Mouse (Mus musculus) C2C12 (cell line): ENCODE data around the gene Fam78b. TPM values are rescaled to one million over a fixed set of nuclear protein-coding genes. Genes with fewer than 3 reads are reported as not detected.

Experiments used
- H3K27me3 ChIP-seq: one replicate; pipeline ENCODE4 v1.6.1; 2011; ENCODE audit not compliant: control insufficient read depth, insufficient read depth, insufficient read length
- H3K36me3 ChIP-seq: one replicate; pipeline ENCODE4 v1.6.1; 2011; ENCODE audit not compliant: control insufficient read depth, insufficient read depth
- H3K4me3 ChIP-seq: one replicate; pipeline ENCODE4 v1.5.1; 2011; ENCODE audit warnings: mild to moderate bottlenecking, control low read depth; ENCODE audit not compliant: poor library complexity, insufficient read depth, severe bottlenecking
- H3K79me2 ChIP-seq: one replicate; pipeline ENCODE4 v1.6.1; 2011; ENCODE audit not compliant: control insufficient read depth, insufficient read depth
- H3K79me3 ChIP-seq: one replicate; pipeline ENCODE4 v1.6.1; 2011; ENCODE audit warnings: low read depth, control low read depth
- H3ac ChIP-seq: one replicate; pipeline ENCODE3; 2011; ENCODE audit warnings: low read depth; ENCODE audit not compliant: control insufficient read depth, insufficient read length
- CEBPB ChIP-seq: IDR thresholded peaks from one replicate; pipeline ENCODE4 v1.6.1; 2011; ENCODE audit warnings: low read depth, mild to moderate bottlenecking, control low read depth, moderate library complexity
- CTCF ChIP-seq: IDR thresholded peaks from one replicate; pipeline ENCODE4 v1.5.1; 2011; ENCODE audit not compliant: control insufficient read depth, insufficient read depth, insufficient read length
- FOSL1 ChIP-seq: IDR thresholded peaks from one replicate; pipeline ENCODE4 v1.8.0; 2011; ENCODE audit warnings: mild to moderate bottlenecking, low read length; ENCODE audit not compliant: poor library complexity, insufficient read depth, severe bottlenecking
- MAX ChIP-seq: IDR thresholded peaks from one replicate; pipeline ENCODE4 v1.6.1; 2011; ENCODE audit warnings: mild to moderate bottlenecking, control low read depth
- MYOD1 ChIP-seq: IDR thresholded peaks from one replicate; pipeline ENCODE4 v1.6.1; 2011; ENCODE audit warnings: low read depth; ENCODE audit not compliant: control insufficient read depth, insufficient read length
- MYOG ChIP-seq: IDR thresholded peaks from one replicate; pipeline ENCODE4 v1.6.1; 2011; ENCODE audit not compliant: control insufficient read depth, insufficient read length; ENCODE audit errors: extremely low read depth
- USF1 ChIP-seq: IDR thresholded peaks from one replicate; pipeline ENCODE4 v1.6.1; 2011; ENCODE audit warnings: low read depth, mild to moderate bottlenecking, control low read depth, moderate library complexity
- polyA plus RNA-seq: library from polyadenylated mRNA; unstranded; fragments of >200 nt; fragmentation: generic; extraction: Trizol; gene quantifications from one replicate; pipeline ENCODE4 v1.2.1, GENCODE M21; 2012; ENCODE audit warnings: missing spikeins

Gene Fam78b
- polyA plus RNA-seq, 1 experiment = 5.2 TPM

- Histone ChIP-seq H3K4me3 (no peak overlapping the region), H3ac (no peak overlapping the region), H3K79me2 (no peaks in the 10 kb centered on the region), H3K79me3 (no peaks in the 10 kb centered on the region), H3K27me3 (no peaks in the 10 kb centered on the region), H3K36me3 (no peaks in the 10 kb centered on the region)
- TF ChIP-seq MAX (no peak), MYOG (no peak)
These were observed 33.2 kb downstream of the Fam78b start for GRCm38 (mm10) chr1:167034435-167034834.

GRCm38 (mm10) chr1:167042558-167042957 is 41.3 kb downstream of the Fam78b start:
- Histone ChIP-seq H3K27me3 (no peaks in the 10 kb centered on the region), H3K79me3 (no peaks in the 10 kb centered on the region), H3K79me2 (no peaks in the 10 kb centered on the region), H3ac (no peak overlapping the region), H3K36me3 (no peaks in the 10 kb centered on the region), H3K4me3 (no peak overlapping the region)
- TF ChIP-seq CEBPB (no peak), USF1 (no peak), CTCF (no peak), FOSL1 (no peak), MAX (no peak), MYOD1 (no peak), MYOG (no peak)

GRCm38 (mm10) chr1:167046169-167046927 is 45.1 kb downstream of the Fam78b start:
- Histone ChIP-seq H3K79me3 (no peaks in the 10 kb centered on the region), H3ac (no peak overlapping the region), H3K36me3 (no peaks in the 10 kb centered on the region), H3K79me2 (no peaks in the 10 kb centered on the region), H3K4me3 (no peak overlapping the region), H3K27me3 (no peaks in the 10 kb centered on the region)
- no peak for TF ChIP-seq MYOG
- TF ChIP-seq CTCF = no peak
- no peak for TF ChIP-seq MYOD1
- no peak for TF ChIP-seq CEBPB
- no peak for TF ChIP-seq FOSL1

GRCm38 (mm10) chr1:167050859-167051258 is 49.6 kb downstream of the Fam78b start:
- H3K36me3 ChIP-seq = no peaks in the 10 kb centered on the region
- H3ac ChIP-seq = no peak overlapping the region
- no peak overlapping the region for H3K4me3 ChIP-seq
- no peaks in the 10 kb centered on the region for H3K27me3 ChIP-seq
- no peaks in the 10 kb centered on the region for H3K79me2 ChIP-seq
- H3K79me3 ChIP-seq = no peaks in the 10 kb centered on the region
- TF ChIP-seq MYOD1 (no peak), MAX (no peak), FOSL1 (no peak), USF1 (no peak), CTCF (no peak), CEBPB (no peak), MYOG (no peak)

- no peak overlapping the region for H3ac ChIP-seq
- TF ChIP-seq MAX = no peak
- no peak for TF ChIP-seq FOSL1
- no peak for TF ChIP-seq CTCF
- TF ChIP-seq MYOD1 = no peak
- TF ChIP-seq CEBPB = no peak
- no peak for TF ChIP-seq MYOG
- no peak for TF ChIP-seq USF1
- no peak overlapping the region for H3K4me3 ChIP-seq
- H3K27me3 ChIP-seq = no peaks in the 10 kb centered on the region
- no peaks in the 10 kb centered on the region for H3K36me3 ChIP-seq
- no peaks in the 10 kb centered on the region for H3K79me2 ChIP-seq
- H3K79me3 ChIP-seq = no peaks in the 10 kb centered on the region
These were observed 52.8 kb downstream of the Fam78b start for GRCm38 (mm10) chr1:167054029-167054428.

GRCm38 (mm10) chr1:167057543-167057942 is 56.3 kb downstream of the Fam78b start:
- H3K79me3 ChIP-seq = no peaks in the 10 kb centered on the region
- no peak overlapping the region for H3K4me3 ChIP-seq
- TF ChIP-seq MAX (no peak), MYOG (no peak), USF1 (no peak), CTCF (no peak), FOSL1 (no peak), MYOD1 (no peak), CEBPB (no peak)
- no peaks in the 10 kb centered on the region for H3K36me3 ChIP-seq
- no peaks in the 10 kb centered on the region for H3K27me3 ChIP-seq
- H3K79me2 ChIP-seq = no peaks in the 10 kb centered on the region
- H3ac ChIP-seq = no peak overlapping the region
